Mouse (Mus musculus): ENCODE data around the gene Fndc7. TPM values are rescaled to one million over a fixed set of nuclear protein-coding genes. Genes with fewer than 3 reads are reported as not detected.
A peak's percentile ranks its signal among the peaks of the same experiment; 100 is the strongest.
"Not testable (repeated sequence)": the region's sequence is repeated elsewhere in the genome, so short reads cannot be mapped to it uniquely, and the experiment has no call there.

Fndc7 gene
- polyA plus RNA-seq, 1 experiment from 2014 or later = 0.05 TPM

DNA sequence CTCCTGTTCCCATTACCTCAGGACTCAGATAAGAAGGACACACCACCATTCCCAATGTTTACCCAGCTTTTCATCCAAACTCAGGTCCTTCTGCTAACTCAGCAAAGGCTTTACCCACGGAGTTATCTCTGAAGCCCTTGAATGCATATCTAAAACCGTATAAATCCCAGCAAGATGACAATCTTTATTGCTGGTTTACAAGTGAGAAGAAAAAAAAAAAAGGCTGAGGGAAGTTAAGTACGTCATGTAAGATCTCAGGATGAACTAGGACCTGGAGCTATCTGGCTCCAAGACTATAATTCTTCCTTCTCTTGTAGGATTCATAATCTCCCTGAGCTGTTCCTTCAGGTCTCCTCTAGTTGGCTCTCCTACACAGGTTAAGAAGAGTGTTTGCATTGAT lies 38.3 kb downstream of the Fndc7 start:
- peak; percentile 72 for ATAC-seq
- Histone ChIP-seq H3K9ac (no peak overlapping the region), H3K36me3 (no peaks in the 10 kb centered on the region), H3K4me1 (replicated peaks) (peaks cover 16% of the 10 kb centered on the region; the same call in 1 of the 2 replicates), H3K27ac (0 out of 2 replicates have a peak overlapping the region, but pooled peaks have one; percentile 2), H3K27me3 (replicated peaks) (no peaks in the 10 kb centered on the region), H3K4me2 (replicated peaks) (no peak overlapping the region), H3K4me3 (replicated peaks) (no peak overlapping the region), H3K9me3 (no peaks in the 10 kb centered on the region)
- WGBS = 45% methylated on average over 3 of the region's 3 CpGs

GRCm38 (mm10) chr3:108851075-108851474 lies 38.7 kb downstream of the Fndc7 start:
- WGBS = 68% methylated on average over 2 of the region's 2 CpGs
- H3K27me3 ChIP-seq (replicated peaks) = no peaks in the 10 kb centered on the region
- no peaks in the 10 kb centered on the region for H3K9me3 ChIP-seq
- no peak overlapping the region for H3K27ac ChIP-seq
- H3K4me1 ChIP-seq (replicated peaks) = peaks cover 16% of the 10 kb centered on the region; the same call in 1 of the 2 replicates
- ATAC-seq = peak; percentile 26
- no peak overlapping the region for H3K9ac ChIP-seq
- H3K4me2 ChIP-seq (replicated peaks) = no peak overlapping the region
- no peak overlapping the region for H3K4me3 ChIP-seq (replicated peaks)
- H3K36me3 ChIP-seq = no peaks in the 10 kb centered on the region

GRCm38 (mm10) chr3:108850506-108850905 lies 39.3 kb downstream of the Fndc7 start:
- 0 out of 2 replicates have a peak, but pooled peaks have one; percentile 32 for ATAC-seq
- Histone ChIP-seq H3K4me2 (replicated peaks) (no peak overlapping the region), H3K9me3 (no peaks in the 10 kb centered on the region), H3K27ac (no peak overlapping the region), H3K4me1 (replicated peaks) (peaks cover 16% of the 10 kb centered on the region; the same call in 1 of the 2 replicates), H3K9ac (no peak overlapping the region), H3K4me3 (replicated peaks) (no peak overlapping the region), H3K27me3 (replicated peaks) (no peaks in the 10 kb centered on the region), H3K36me3 (no peaks in the 10 kb centered on the region)
- WGBS = 29% methylated on average over 3 of the region's 3 CpGs

- no peaks in the 10 kb centered on the region for H3K27me3 ChIP-seq (replicated peaks)
- H3K9me3 ChIP-seq = no peaks in the 10 kb centered on the region
- H3K36me3 ChIP-seq = no peaks in the 10 kb centered on the region
- peaks cover 3% of the 10 kb centered on the region; the same call in 1 of the 2 replicates for H3K4me1 ChIP-seq (replicated peaks)
- no peak overlapping the region for H3K4me2 ChIP-seq (replicated peaks)
- 65% methylated on average over 3 of the region's 3 CpGs for WGBS
- ATAC-seq = no peak
- H3K27ac ChIP-seq = no peak overlapping the region
- no peak overlapping the region for H3K4me3 ChIP-seq (replicated peaks)
- H3K9ac ChIP-seq = no peak overlapping the region
Measured at GRCm38 (mm10) chr3:108846616-108847015, 43.2 kb downstream of the Fndc7 start.

DNA sequence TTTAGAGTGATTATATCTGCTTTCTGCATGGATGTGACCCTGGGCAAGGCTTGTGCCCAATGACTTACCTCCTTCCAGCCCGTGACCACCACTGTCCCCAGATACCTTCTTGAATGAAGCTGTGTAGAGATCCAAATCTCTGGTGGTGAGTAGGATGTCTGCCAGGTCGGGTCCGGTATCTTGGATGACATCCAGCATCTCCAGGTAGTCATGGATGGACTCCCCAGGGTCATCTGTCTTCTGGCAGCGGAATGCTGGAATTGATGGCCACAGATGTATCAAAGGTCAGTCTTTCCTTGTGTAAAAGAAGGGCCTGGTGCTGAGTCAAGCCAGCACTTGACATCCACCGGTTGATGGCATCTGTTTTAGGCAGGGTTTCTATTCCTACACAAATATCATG lies 45.3 kb downstream of the Fndc7 start:
- no peaks in the 10 kb centered on the region for H3K36me3 ChIP-seq
- ATAC-seq = no peak
- no peaks in the 10 kb centered on the region for H3K9me3 ChIP-seq
- H3K4me2 ChIP-seq (replicated peaks) = no peak overlapping the region
- no peak overlapping the region for H3K4me3 ChIP-seq (replicated peaks)
- no peak overlapping the region for H3K9ac ChIP-seq
- no peaks in the 10 kb centered on the region for H3K27me3 ChIP-seq (replicated peaks)
- H3K27ac ChIP-seq = no peak overlapping the region
- H3K4me1 ChIP-seq (replicated peaks) = no peaks in the 10 kb centered on the region
- WGBS = 80% methylated on average over 5 of the region's 5 CpGs

- no peak for ATAC-seq
- no peak overlapping the region for H3K9ac ChIP-seq
- 86% methylated on average over 6 of the region's 6 CpGs for WGBS
Measured at GRCm38 (mm10) chr3:108844026-108844425, 45.8 kb downstream of the Fndc7 start.

GRCm38 (mm10) chr3:108840716-108841054 lies 49.1 kb downstream of the Fndc7 start:
- WGBS = 56% methylated on average over 4 of the region's 4 CpGs
- ATAC-seq = no peak; the same call in none of the 2 replicates
- Histone ChIP-seq H3K9ac (no peak overlapping the region), H3K27me3 (replicated peaks) (no peaks in the 10 kb centered on the region), H3K36me3 (no peaks in the 10 kb centered on the region), H3K27ac (no peak overlapping the region), H3K4me3 (replicated peaks) (no peak overlapping the region), H3K4me1 (replicated peaks) (peaks cover 16% of the 10 kb centered on the region; the same call in 1 of the 2 replicates), H3K4me2 (replicated peaks) (no peak overlapping the region), H3K9me3 (no peaks in the 10 kb centered on the region)

More at GRCm38 (mm10) chr3:108844026-108844425, 45.8 kb downstream of the Fndc7 start:
- Histone ChIP-seq H3K27ac (no peak overlapping the region), H3K4me1 (replicated peaks) (peaks cover 2% of the 10 kb centered on the region; the same call in 1 of the 2 replicates), H3K4me3 (replicated peaks) (no peak overlapping the region), H3K4me2 (replicated peaks) (no peak overlapping the region), H3K36me3 (no peaks in the 10 kb centered on the region), H3K27me3 (replicated peaks) (no peaks in the 10 kb centered on the region), H3K9me3 (no peaks in the 10 kb centered on the region)

- Histone ChIP-seq H3K9ac (peak within 1 kb of the TSS; percentile 77), H3K36me3 (no peaks in the 10 kb centered on the region), H3K4me3 (replicated peaks) (peak within 1 kb of the TSS; percentile 86), H3K4me1 (replicated peaks) (peaks cover 16% of the 10 kb centered on the region; the same call in 1 of the 2 replicates), H3K27me3 (replicated peaks) (no peaks in the 10 kb centered on the region), H3K9me3 (no peaks in the 10 kb centered on the region), H3K4me2 (replicated peaks) (peak within 1 kb of the TSS; percentile 59), H3K27ac (peak within 1 kb of the TSS; percentile 91)
- WGBS = under 1% methylated on average over 56 of the region's 56 CpGs
- peak; percentile 98 for ATAC-seq
Measured at GRCm38 (mm10) chr3:108840000-108840715, 49.6 kb downstream of the Fndc7 start, which contains the start of gene Stxbp3. Stxbp3 (minus strand) TSS chr3:108840526.

- Histone ChIP-seq H3K4me3 (replicated peaks) (peak overlapping the region; percentile 86), H3K27me3 (replicated peaks) (no peaks in the 10 kb centered on the region), H3K4me1 (replicated peaks) (peaks cover 16% of the 10 kb centered on the region; the same call in 1 of the 2 replicates), H3K27ac (peak overlapping the region; percentile 91), H3K9me3 (no peaks in the 10 kb centered on the region), H3K4me2 (replicated peaks) (peak overlapping the region; percentile 59), H3K9ac (peak overlapping the region; percentile 77), H3K36me3 (no peaks in the 10 kb centered on the region)
- WGBS = 3% methylated on average over 8 of the region's 8 CpGs
- no peak for ATAC-seq
Measured at GRCm38 (mm10) chr3:108839647-108839999, 50.2 kb downstream of the Fndc7 start.

GRCm38 (mm10) chr3:108838980-108839379 lies 50.8 kb downstream of the Fndc7 start:
- ATAC-seq = no peak
- H3K27ac ChIP-seq = no peak overlapping the region
- peak overlapping the region; percentile 86; the same call in 1 of the 2 replicates for H3K4me3 ChIP-seq (replicated peaks)
- peak overlapping the region; percentile 59 for H3K4me2 ChIP-seq (replicated peaks)
- 73% methylated on average over 7 of the region's 7 CpGs for WGBS
- H3K9me3 ChIP-seq = no peaks in the 10 kb centered on the region
- H3K9ac ChIP-seq = no peak overlapping the region
- no peaks in the 10 kb centered on the region for H3K36me3 ChIP-seq
- H3K27me3 ChIP-seq (replicated peaks) = no peaks in the 10 kb centered on the region
- peaks cover 16% of the 10 kb centered on the region; the same call in 1 of the 2 replicates for H3K4me1 ChIP-seq (replicated peaks)

- ATAC-seq = no peak
- no peak overlapping the region for H3K4me2 ChIP-seq (replicated peaks)
- H3K27me3 ChIP-seq (replicated peaks) = no peaks in the 10 kb centered on the region
- H3K4me3 ChIP-seq (replicated peaks) = no peak overlapping the region
- WGBS = 94% methylated on average over 6 of the region's 6 CpGs
- no peaks in the 10 kb centered on the region for H3K9me3 ChIP-seq
- H3K36me3 ChIP-seq = no peaks in the 10 kb centered on the region
- H3K4me1 ChIP-seq (replicated peaks) = peaks cover 16% of the 10 kb centered on the region; the same call in 1 of the 2 replicates
- no peak overlapping the region for H3K9ac ChIP-seq
- H3K27ac ChIP-seq = no peak overlapping the region
Measured at GRCm38 (mm10) chr3:108836931-108837330, 52.9 kb downstream of the Fndc7 start.

DNA sequence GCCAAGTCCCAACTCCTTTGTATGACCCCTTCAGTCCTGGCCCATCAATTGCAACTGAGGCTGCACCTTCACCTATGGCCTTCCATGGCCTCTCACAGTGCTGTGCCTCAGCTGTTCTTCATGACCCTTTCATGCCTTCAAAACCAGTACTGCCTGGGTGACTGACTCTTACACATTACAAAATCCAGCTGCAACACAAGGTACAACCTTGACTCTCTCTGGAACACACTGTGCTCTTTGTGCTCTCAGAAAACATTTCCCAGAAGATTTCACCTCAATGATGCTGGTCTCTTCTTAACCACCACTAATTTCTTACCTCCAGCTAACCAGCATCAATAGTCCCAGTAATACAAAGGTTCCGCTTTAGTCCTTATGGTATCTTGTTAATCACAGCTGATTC lies 56.1 kb downstream of the Fndc7 start:
- not testable (repeated sequence) for H3K4me3 ChIP-seq (replicated peaks); ATAC-seq; H3K36me3 ChIP-seq; H3K27ac ChIP-seq; H3K9me3 ChIP-seq; H3K4me2 ChIP-seq (replicated peaks); H3K9ac ChIP-seq; H3K27me3 ChIP-seq (replicated peaks)
- 91% methylated on average over 1 of the region's 1 CpGs for WGBS
- peaks cover 14% of the 10 kb centered on the region; the same call in 1 of the 2 replicates for H3K4me1 ChIP-seq (replicated peaks)

DNA sequence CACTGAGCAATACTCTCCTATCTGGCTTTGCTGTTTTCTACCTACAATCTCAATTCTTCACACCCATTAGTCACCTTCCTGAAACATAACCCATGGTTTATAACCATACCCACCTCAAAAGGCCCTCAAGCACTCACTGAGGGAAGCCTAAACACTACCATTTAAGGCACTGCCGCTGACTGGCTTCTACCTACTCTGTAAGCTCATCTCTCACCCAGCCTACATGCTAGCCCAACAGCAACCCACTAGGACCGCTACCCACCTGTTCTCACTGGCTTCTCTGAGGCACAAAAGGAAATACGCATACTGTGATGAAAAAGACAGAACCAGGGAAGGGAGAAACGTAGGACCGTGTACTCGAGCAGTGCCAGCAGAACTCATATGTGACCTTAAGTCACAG lies 58.1 kb downstream of the Fndc7 start:
- Histone ChIP-seq H3K4me3 (replicated peaks) (no peak overlapping the region), H3K36me3 (0 out of 2 replicates have a peak, but pooled peaks cover 2% of the 10 kb centered on the region), H3K9ac (no peak overlapping the region), H3K9me3 (no peaks in the 10 kb centered on the region), H3K4me1 (replicated peaks) (0 out of 2 replicates have a peak, but pooled peaks cover 2% of the 10 kb centered on the region), H3K27me3 (replicated peaks) (no peaks in the 10 kb centered on the region), H3K4me2 (replicated peaks) (no peak overlapping the region), H3K27ac (no peak overlapping the region)
- 92% methylated on average over 6 of the region's 6 CpGs for WGBS
- no peak for ATAC-seq

Measured in intestine, embryonic 15.5 days (tissue).